Comparison of ENCODE assay signal across 12 mouse cellular contexts in genomic region chr9:121249805-121250204, GRCm38 (mm10). TPM values are rescaled to one million over a fixed set of nuclear protein-coding genes. Genes with fewer than 3 reads are reported as not detected.
DNase-seq lines count a peak whose midpoint lies in the region; ATAC-seq and TF ChIP-seq lines count a peak whose summit lies in the region.
"Had no signal": no experiment of that assay in that cellular context is flagged by ENCODE, and none has a peak within 500 bp of the region (broad histone marks: within the 10 kb centered on the region; RNA-seq: fewer than 3 reads in every experiment).

No protein-coding gene starts in this region.

- H3K27me3 ChIP-seq in limb, embryonic 10.5 days (ENCODE audit: low read depth, poor library complexity, severe bottlenecking): no peaks in the 10 kb centered on the region
- H3K27me3 ChIP-seq: hindbrain, embryonic 12.5 days; lung, embryonic 15.5 days had no signal

- H3K4me1 ChIP-seq in bone marrow macrophage, adult 2 months (ENCODE audit: control insufficient read depth, insufficient read depth, low read length): peaks cover 11% of the 10 kb centered on the region
- H3K4me1 ChIP-seq in limb, embryonic 10.5 days: no peaks in the 10 kb centered on the region; the same call in 1 of the 2 replicates
- H3K4me1 ChIP-seq: hindbrain, embryonic 12.5 days; lung, embryonic 15.5 days had no signal

- H3K27ac ChIP-seq in bone marrow macrophage, adult 2 months (ENCODE audit: insufficient read depth, low read depth, low read length): peak overlapping the region; percentile 56
- 0 out of 2 replicates have a peak overlapping the region, but pooled peaks have one; percentile 3 for H3K27ac ChIP-seq in limb, embryonic 10.5 days
- H3K27ac ChIP-seq: hindbrain, embryonic 12.5 days; lung, embryonic 15.5 days had no signal

- H3K36me3 ChIP-seq in limb, embryonic 10.5 days: peaks cover 3% of the 10 kb centered on the region
- H3K36me3 ChIP-seq: lung, embryonic 15.5 days had no signal

- no peak for ATAC-seq in monocyte, adult 5-6 weeks (replicated peaks; ENCODE audit: insufficient number of reproducible peaks, low FRiP score, low TSS enrichment, poor library complexity, severe bottlenecking)

- TF ChIP-seq CTCF in bone marrow macrophage, adult 2 months (IDR thresholded peaks at IDR 0.05; ENCODE audit: low read depth, low read length): no peak

- H3K4me3 ChIP-seq in bone marrow macrophage, adult 2 months (ENCODE audit: insufficient read depth, low read length): peak overlapping the region; percentile 7; the same call in 1 of the 2 replicates
- H3K4me3 ChIP-seq in limb, embryonic 10.5 days: no peak overlapping the region
- H3K4me3 ChIP-seq: hindbrain, embryonic 12.5 days; lung, embryonic 15.5 days had no signal

- DNase-seq in embryo, embryonic 10 days (ENCODE audit: low spot score): peak; percentile 16
- DNase-seq in embryo, embryonic 9.5 days (ENCODE audit: extremely low spot score): no peak
- peak; percentile 67 for DNase-seq in layer of hippocampus, adult 9-11 months
- DNase-seq in layer of hippocampus, adult 9-10 months (ENCODE audit: low spot score): no peak
- no peak for DNase-seq in limb, embryonic 10.5 days (ENCODE audit: low spot score)
- no peak for DNase-seq in cerebellum, adult 11 months
- DNase-seq: cerebellum, postnatal 36 days; left cerebral cortex, postnatal 4 days had no signal

- no peak for TF ChIP-seq POLR2A in bone marrow macrophage, adult 2 months (IDR thresholded peaks at IDR 0.05; ENCODE audit: borderline replicate concordance, low read depth, low read length)

- no peaks in the 10 kb centered on the region for H3K9me3 ChIP-seq in limb, embryonic 10.5 days (replicated peaks)
- H3K9me3 ChIP-seq: hindbrain, embryonic 12.5 days; lung, embryonic 15.5 days had no signal

- 51% methylated on average over 14 of the region's 14 CpGs for WGBS in limb, embryonic 10.5 days

RNA-seq across cellular contexts. Expression of gene Ulk4, which starts 27.2 kb away (rescaled TPM):
- polyA plus RNA-seq in bone marrow macrophage, adult 2 months (2012; ENCODE audit: insufficient read depth, insufficient read length, missing spikeins): 0.49 and 1.3 TPM in 2 replicates
- polyA plus RNA-seq in limb, embryonic 10.5 days (2016; fragmentation: Nextera tagmentation; extraction: Ambion mirVana): 119 and 140 TPM in 2 replicates
- 1.1 to 7.0 TPM (median 3.2 TPM) in 3 replicates for total RNA-seq in monocyte, adult 5-6 weeks (2017)

RNA-seq across cellular contexts. Expression of gene Trak1, which starts 47.5 kb away (rescaled TPM):
- polyA plus RNA-seq in bone marrow macrophage, adult 2 months (2012; ENCODE audit: insufficient read depth, insufficient read length, missing spikeins): 51.5 and 61.1 TPM in 2 replicates
- polyA plus RNA-seq in limb, embryonic 10.5 days (2016; fragmentation: Nextera tagmentation; extraction: Ambion mirVana): 9.6 and 12.2 TPM in 2 replicates
- 26.0 to 55.3 TPM (median 29.2 TPM) in 3 replicates for total RNA-seq in monocyte, adult 5-6 weeks (2017)

Comparison
In these comparisons a context has a peak if more than half of its experiments do, and no peak if none do; other contexts are left out.
1. DNase-seq: peak in embryo, embryonic 10 days (single experiment) and layer of hippocampus, adult 9-11 months (single experiment); none in embryo, embryonic 9.5 days (single experiment), layer of hippocampus, adult 9-10 months (single experiment), limb, embryonic 10.5 days (single experiment) and cerebellum, adult 11 months (single experiment).
2. RNA of gene Ulk4, which starts 27.2 kb away (polyA plus RNA-seq): 119 to 140 TPM in limb, embryonic 10.5 days; 0.49 to 1.3 TPM in bone marrow macrophage, adult 2 months; every median in the first group is over 10 times any median in the second.